Mouse (Mus musculus) neural tube, embryonic 14.5 days (tissue): ENCODE results near the gene Gpr180. TPM values are rescaled to one million over a fixed set of nuclear protein-coding genes. Genes with fewer than 3 reads are reported as not detected.

Experiments
- ATAC-seq: fragments of 200-750 bp; cut with Nextera tagmentation; 2 replicates; pipeline ENCODE4 v1.8.0; 2017; ENCODE audit warnings: low read depth, mild to moderate bottlenecking, moderate TSS enrichment, moderate library complexity
- H3K27ac ChIP-seq: fragments of 300-500 bp; sonication (generic); 2 replicates; pipeline ENCODE4 v1.5.1; 2014; ENCODE audit warnings: low read depth, mild to moderate bottlenecking, control low read depth, low read length, moderate library complexity, mixed read lengths
- H3K27me3 ChIP-seq: fragments of 300-500 bp; sonication (generic); 2 replicates; pipeline ENCODE4 v1.6.1; 2014; ENCODE audit warnings: low read length; ENCODE audit not compliant: control insufficient read depth, insufficient read depth
- H3K36me3 ChIP-seq: fragments of 300-500 bp; sonication (generic); 2 replicates; pipeline ENCODE4 v1.6.1; 2014; ENCODE audit warnings: low read length, mixed read lengths; ENCODE audit not compliant: control insufficient read depth, insufficient read depth
- H3K4me1 ChIP-seq: fragments of 300-500 bp; sonication (generic); 2 replicates; pipeline ENCODE4 v1.6.1; 2014; ENCODE audit warnings: low read length; ENCODE audit not compliant: control insufficient read depth, insufficient read depth
- H3K4me2 ChIP-seq: fragments of 300-500 bp; sonication (generic); 2 replicates; pipeline ENCODE4 v1.6.1; 2014; ENCODE audit warnings: mild to moderate bottlenecking, low read depth, low read length, control low read depth
- H3K4me3 ChIP-seq: fragments of 300-500 bp; sonication (generic); 2 replicates; pipeline ENCODE4 v1.5.1; 2014; ENCODE audit warnings: low read depth, low read length, control low read depth, mixed read lengths
- H3K9ac ChIP-seq: fragments of 300-500 bp; sonication (generic); replicated peaks from 2 replicates; pipeline ENCODE4 v1.6.1; 2014; ENCODE audit warnings: low read depth, mild to moderate bottlenecking, control low read depth, low read length, mixed read lengths
- H3K9me3 ChIP-seq: fragments of 300-500 bp; sonication (generic); 2 replicates; pipeline ENCODE4 v1.6.1; 2016; ENCODE audit warnings: low read length; ENCODE audit not compliant: control insufficient read depth
- WGBS: fragments of 180-500 bp; shearing (Covaris S2); extraction: QIAGEN DNeasy Blood & Tissue Kit; methylation state at CpG from one replicate; pipeline ENCODE4 v1.1.7; 2014; 5-methylcytosine and 5-hydroxymethylcytosine counted together
- polyA plus RNA-seq: library from polyadenylated mRNA; unstranded; fragments of >200 nt; fragmentation: Nextera tagmentation; extraction: Ambion mirVana; gene quantifications from 2 replicates; pipeline ENCODE4 v1.2.1, GENCODE M21; 2014

Gene Gpr180
- polyA plus RNA-seq, 1 experiment from 2014 or later = 47.6 TPM

GRCm38 (mm10) chr14:118212188-118212804, 75.3 kb downstream of the Gpr180 start:
- no peak for ATAC-seq
- Histone ChIP-seq H3K4me1 (no peaks in the 10 kb centered on the region), H3K4me3 (no peak overlapping the region), H3K9me3 (no peaks in the 10 kb centered on the region), H3K4me2 (no peak overlapping the region), H3K27ac (no peak overlapping the region), H3K9ac (no peak overlapping the region), H3K36me3 (no peaks in the 10 kb centered on the region), H3K27me3 (no peaks in the 10 kb centered on the region)
- 63% methylated on average over 15 of the region's 15 CpGs for WGBS

Other genes starting within 250 kb of the Gpr180 start
- gene Dct, start 84.9 kb upstream of the Gpr180 start, polyA plus RNA-seq = 0.68 and 0.75 TPM in 2 replicates
- gene Tgds, start 4.4 kb upstream of the Gpr180 start, polyA plus RNA-seq = 14.4 and 19.8 TPM in 2 replicates
- 6.9 and 7.3 TPM in 2 replicates for gene Sox21, start 99.9 kb downstream of the Gpr180 start, polyA plus RNA-seq
- not detected in 2 replicates for gene Gm9376, start 129.8 kb downstream of the Gpr180 start, polyA plus RNA-seq